Mouse (Mus musculus): ENCODE measurements around the gene Mfsd13b. TPM values are rescaled to one million over a fixed set of nuclear protein-coding genes. Genes with fewer than 3 reads are reported as not detected.
A peak's percentile ranks its signal among the peaks of the same experiment; 100 is the strongest.
"Not testable (repeated sequence)": the region's sequence is repeated elsewhere in the genome, so short reads cannot be mapped to it uniquely, and the experiment has no call there.

Gene Mfsd13b
- under 1 TPM in 1 of 2 experiments, not detected in 1; 0.54 TPM for total RNA-seq (2021)

GRCm38 (mm10) chr7:120982200-120982841 lies at the start of gene Mfsd13b, which contains the start of gene Cdr2:
Mfsd13b (plus strand) TSS chr7:120982509.
Cdr2 (minus strand) TSS chr7:120982312.
- intact Hi-C loops (cut with DNase I) = no loop called here

GRCm38 (mm10) chr7:120933110-120933509 lies 49.2 kb upstream of the Mfsd13b start:
- DNase-seq (ENCODE audit: low spot score in 2 of 2) = no peak
- intact Hi-C loops (cut with DNase I) = no loop called here

More at GRCm38 (mm10) chr7:120982200-120982841, at the start of gene Mfsd13b, which contains the start of gene Cdr2:
- peak; percentile 93 to 95 for DNase-seq (ENCODE audit: low spot score in 2 of 2)

- no peak for DNase-seq (ENCODE audit: low spot score in 2 of 2)
- intact Hi-C loops (cut with DNase I) = loop anchor here (1.0 to 2.0 kb wide), 2 partner anchors 131 to 187 kb away; no protein-coding TSS in a partner anchor
Measured at GRCm38 (mm10) chr7:120933680-120934195, 48.6 kb upstream of the Mfsd13b start.

DNA sequence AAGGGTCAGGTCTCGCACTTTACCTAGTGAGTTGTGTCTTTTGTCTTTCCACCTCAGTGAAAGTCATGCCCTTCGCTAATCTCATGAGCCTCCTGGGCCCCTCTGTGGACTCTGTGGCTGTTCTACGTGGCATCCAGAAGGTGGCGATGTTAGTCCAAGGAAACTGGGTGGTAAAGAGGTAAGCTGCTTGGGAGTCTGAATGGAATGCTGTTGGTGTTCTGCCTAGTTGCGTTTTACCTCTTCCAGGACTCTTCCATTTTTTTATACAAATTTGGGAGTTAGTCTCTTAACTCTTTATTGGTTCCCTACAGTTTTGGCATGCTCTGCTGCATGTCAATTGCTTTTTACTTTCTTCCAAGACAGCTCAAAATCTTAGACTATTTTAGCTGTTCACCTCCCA lies 47.6 kb upstream of the Mfsd13b start:
- intact Hi-C loops (cut with DNase I) = loop anchor here (1.0 to 2.0 kb wide), 2 partner anchors 130 to 186 kb away; no protein-coding TSS in a partner anchor
- DNase-seq (ENCODE audit: low spot score in 2 of 2) = peak; percentile 46 to 55

DNA sequence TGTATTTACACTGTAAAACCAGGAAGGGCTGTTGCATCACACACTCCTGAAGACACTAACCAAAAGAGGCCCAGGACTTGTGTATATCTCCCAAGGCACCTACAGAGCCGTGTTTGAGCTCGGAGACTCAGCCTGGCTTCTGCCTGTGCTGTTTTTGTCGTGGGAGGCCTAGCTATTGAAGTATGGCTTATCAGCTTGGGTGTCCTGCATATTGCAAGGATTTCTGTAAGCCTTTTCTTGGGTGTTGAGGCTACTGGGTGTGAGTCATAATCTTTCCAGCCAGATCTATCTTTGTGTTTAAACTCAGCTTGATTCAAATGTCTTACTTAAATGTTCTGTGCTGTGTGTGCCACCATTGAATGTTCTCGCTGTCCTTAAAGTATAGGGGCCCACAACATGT lies 45.8 kb upstream of the Mfsd13b start:
- intact Hi-C loops (cut with DNase I) = no loop called here

GRCm38 (mm10) chr7:120938206-120938605 lies 44.1 kb upstream of the Mfsd13b start:
- no peak for DNase-seq (ENCODE audit: low spot score in 2 of 2)
- intact Hi-C loops (cut with DNase I) = no loop called here

More for the DNA sequence above, 45.8 kb upstream of the Mfsd13b start:
- DNase-seq (ENCODE audit: low spot score in 2 of 2) = no peak

DNA sequence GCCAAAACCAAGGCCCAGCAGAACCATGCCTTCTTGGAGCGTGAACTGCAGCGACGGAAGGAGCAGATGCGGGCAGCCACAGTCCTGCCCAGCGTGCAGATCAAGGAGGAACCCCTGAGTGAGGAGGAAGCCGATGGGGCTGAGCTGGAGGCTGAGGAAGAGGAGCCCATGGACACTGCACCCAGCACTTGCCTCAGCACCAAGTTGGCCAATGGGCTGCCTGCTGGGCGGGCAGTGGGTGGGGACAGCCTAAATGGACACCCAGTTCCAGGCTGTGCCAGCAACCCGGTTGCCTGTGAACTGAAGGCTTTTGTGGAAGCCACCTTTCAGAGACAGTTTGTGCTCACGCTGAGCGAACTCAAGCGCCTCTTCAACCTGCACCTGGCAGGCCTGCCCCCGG lies 42.0 kb upstream of the Mfsd13b start:
- intact Hi-C loops (cut with DNase I) = no loop called here
- DNase-seq (ENCODE audit: low spot score in 2 of 2) = no peak

- DNase-seq (ENCODE audit: low spot score in 2 of 2) = no peak
- intact Hi-C loops (cut with DNase I) = no loop called here
Measured at GRCm38 (mm10) chr7:120941214-120941613, 41.1 kb upstream of the Mfsd13b start.

DNA sequence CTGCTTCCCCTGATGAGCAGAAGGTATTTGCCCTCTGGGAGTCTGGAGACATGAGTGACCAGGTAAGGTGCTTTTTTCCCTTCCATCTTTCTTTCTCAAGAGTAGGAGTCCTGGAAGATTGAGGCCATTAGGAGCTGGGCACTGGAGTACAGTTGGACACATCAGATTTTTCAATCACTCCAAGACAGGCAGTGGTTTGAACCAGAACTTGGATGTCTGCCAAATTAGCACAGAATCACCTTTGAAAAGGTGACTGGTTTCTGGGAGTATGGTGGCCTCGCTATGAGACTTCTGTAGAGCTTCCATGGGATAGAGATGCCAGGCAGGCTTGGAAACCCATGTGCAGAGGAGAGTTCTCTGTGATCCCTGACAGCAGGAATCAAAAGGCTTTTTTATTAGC lies 39.8 kb upstream of the Mfsd13b start:
- intact Hi-C loops (cut with DNase I) = no loop called here
- no peak for DNase-seq (ENCODE audit: low spot score in 2 of 2)

GRCm38 (mm10) chr7:120943936-120944509 lies 38.3 kb upstream of the Mfsd13b start:
- intact Hi-C loops (cut with DNase I) = no loop called here

DNA sequence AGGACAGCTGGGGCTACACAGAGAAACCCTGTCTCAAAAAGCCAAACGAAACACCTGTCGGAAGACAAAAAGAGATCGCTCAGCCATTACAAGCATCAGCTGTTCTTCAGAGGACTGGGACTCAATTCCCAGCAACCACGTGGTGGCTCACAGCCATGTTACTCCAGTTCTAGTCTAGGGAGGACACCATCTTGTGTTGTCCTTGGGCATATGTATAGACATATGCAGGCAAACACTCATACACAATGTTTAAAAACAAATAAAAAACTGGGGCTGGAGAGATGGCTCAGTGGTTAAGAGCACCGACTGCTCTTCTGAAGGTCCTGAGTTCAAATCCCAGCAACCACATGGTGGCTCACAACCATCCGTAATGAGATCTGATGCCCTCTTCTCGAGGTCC lies 28.7 kb upstream of the Mfsd13b start:
- intact Hi-C loops (cut with DNase I); DNase-seq (ENCODE audit: low spot score in 2 of 2): not testable (repeated sequence)

More at GRCm38 (mm10) chr7:120943936-120944509, 38.3 kb upstream of the Mfsd13b start:
- DNase-seq (ENCODE audit: low spot score in 2 of 2) = no peak

DNA sequence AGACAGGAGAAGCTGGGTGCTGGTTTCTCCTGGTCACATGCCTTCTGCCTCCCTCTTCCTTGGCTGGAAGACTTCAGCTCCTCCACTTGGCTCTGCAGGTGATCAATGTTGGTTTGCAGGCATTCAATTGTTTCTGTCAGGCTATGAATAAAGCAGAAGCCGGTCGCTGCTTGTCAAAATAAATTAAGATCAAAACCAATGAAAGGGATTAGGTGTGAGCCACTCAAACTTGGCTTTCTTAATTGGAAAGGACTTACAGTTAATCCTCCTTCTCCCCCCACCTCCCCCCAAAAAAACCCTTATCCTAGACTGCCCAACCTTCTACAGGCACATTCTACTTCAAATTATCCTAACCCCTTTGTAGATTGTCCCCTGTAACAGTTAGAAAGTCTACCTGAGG lies 22.2 kb upstream of the Mfsd13b start:
- intact Hi-C loops (cut with DNase I) = no loop called here
- DNase-seq (ENCODE audit: low spot score in 2 of 2) = no peak

DNA sequence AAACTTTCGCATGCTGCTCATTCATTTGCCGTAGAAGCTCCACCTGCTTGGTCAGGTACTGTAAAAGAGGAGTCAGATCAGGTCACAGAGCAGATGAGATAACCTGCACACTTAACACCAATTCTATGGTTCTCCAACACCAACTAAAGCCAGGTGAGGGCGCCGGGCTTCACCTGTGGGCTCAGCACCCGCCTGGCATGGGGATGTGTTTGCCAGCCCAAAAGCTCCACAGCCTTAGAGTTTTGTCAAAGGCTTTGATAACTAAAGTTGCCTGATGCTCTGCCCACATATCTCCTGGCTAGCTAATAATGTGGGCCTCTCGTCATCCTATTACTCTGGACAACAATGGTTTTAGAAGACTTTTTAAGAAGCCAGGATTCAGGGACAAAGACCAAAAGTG lies 21.7 kb upstream of the Mfsd13b start:
- intact Hi-C loops (cut with DNase I) = no loop called here
- no peak for DNase-seq (ENCODE audit: low spot score in 2 of 2)

GRCm38 (mm10) chr7:120961893-120962292 lies 20.4 kb upstream of the Mfsd13b start:
- intact Hi-C loops (cut with DNase I) = no loop called here
- DNase-seq (ENCODE audit: low spot score in 2 of 2) = no peak

GRCm38 (mm10) chr7:120963126-120963525 lies 19.2 kb upstream of the Mfsd13b start:
- no peak for DNase-seq (ENCODE audit: low spot score in 2 of 2)
- intact Hi-C loops (cut with DNase I) = no loop called here

DNA sequence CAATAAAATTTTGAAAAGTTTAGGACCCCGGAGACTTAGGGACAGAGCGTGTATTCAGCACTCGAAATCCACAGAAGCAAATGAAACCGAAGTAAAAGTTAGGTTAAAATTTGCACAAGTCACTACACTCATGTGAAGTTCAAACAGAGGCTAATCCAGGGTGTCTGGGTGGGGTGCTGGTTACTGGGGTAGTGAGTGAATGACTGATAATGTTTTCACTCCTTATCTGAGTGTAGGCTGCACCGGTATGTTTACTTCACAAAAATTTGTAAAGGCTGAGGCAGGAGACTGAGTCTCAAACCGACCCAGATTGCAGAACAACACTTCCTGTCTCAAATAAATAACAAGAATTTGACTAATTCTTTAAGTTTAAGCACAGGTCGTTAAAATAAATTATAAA lies 13.1 kb upstream of the Mfsd13b start:
- intact Hi-C loops (cut with DNase I) = no loop called here
- DNase-seq (ENCODE audit: low spot score in 2 of 2) = no peak

- intact Hi-C loops (cut with DNase I) = no loop called here
- DNase-seq (ENCODE audit: low spot score in 2 of 2) = no peak
Measured at GRCm38 (mm10) chr7:120970112-120970511, 12.2 kb upstream of the Mfsd13b start.

DNA sequence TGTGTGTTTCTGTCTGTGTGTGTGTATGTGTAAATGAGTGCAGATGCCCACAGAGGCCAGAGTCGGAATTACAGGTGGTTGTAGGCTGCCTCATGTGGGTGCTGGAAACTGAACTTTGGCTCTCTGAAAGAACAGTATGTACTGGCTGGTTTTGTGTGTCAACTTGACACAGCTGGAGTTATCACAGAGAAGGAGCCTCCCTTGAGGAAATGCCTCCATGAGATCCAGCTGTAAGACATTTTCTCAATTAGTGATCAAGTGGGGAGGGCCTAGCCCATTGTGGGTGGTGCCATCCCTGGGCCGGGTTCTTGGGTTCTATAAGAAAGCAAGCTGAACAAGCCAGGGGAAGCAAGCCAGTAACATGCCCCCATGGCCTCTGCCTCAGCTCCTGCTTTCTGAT lies 9.8 kb upstream of the Mfsd13b start:
- intact Hi-C loops (cut with DNase I); DNase-seq (ENCODE audit: low spot score in 2 of 2): not testable (repeated sequence)

GRCm38 (mm10) chr7:120974001-120974400 lies 8.3 kb upstream of the Mfsd13b start:
- no peak for DNase-seq (ENCODE audit: low spot score in 2 of 2)
- intact Hi-C loops (cut with DNase I) = no loop called here

DNA sequence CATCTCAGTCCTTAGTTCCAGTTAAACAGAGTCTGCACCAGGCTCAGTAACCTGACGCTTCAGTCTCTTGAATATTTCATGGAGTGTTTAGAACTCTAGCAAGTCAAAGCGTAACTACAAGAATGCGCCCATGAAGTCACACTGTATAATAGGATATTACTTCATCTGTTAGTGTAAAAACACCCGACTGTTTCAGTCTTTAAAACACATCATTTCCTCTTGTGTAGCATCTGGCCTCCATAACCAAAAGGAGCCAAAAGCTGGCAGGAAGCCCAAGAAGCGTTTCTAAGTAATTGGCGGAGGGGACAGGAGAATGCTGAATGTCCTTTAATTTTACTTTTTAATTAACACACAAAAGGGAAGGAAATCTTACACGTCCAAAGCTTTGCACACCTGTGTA lies 5.2 kb upstream of the Mfsd13b start:
- no peak for DNase-seq (ENCODE audit: low spot score in 2 of 2)
- intact Hi-C loops (cut with DNase I) = no loop called here

DNA sequence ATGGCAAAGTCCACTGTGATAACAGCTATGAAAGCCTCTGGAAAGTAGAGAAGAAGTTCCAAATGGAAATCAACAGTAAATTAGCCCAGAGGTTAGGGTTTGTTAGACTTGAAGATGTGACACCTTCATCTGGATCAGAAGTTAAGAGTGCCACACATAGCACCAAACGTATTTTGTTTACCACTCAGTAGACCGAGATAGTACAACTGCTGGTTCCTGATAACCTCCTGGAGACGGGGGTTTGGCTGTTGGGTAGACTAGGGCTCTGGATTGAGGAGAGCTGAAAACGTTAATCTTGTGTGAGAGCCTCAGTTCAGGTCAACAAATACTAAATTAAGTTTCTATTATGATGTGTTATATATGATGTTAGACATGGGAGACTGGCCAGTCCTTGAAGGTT lies 2.3 kb upstream of the Mfsd13b start:
- no peak for DNase-seq (ENCODE audit: low spot score in 2 of 2)
- intact Hi-C loops (cut with DNase I) = no loop called here
